Mouse (Mus musculus) c-Kit-negative CD71-positive TER-119-positive erythroid progenitor cells, embryonic 14.5 days (primary cell): ENCODE measurements around the gene Ube2f.
A peak's percentile ranks its signal among the peaks of the same experiment; 100 is the strongest.

Experiments used
- DNase-seq: peaks from one replicate; pipeline ENCODE4 v3.0.0-alpha.2; 2013; ENCODE audit warnings: low read depth, low spot score

Gene Ube2f

DNA sequence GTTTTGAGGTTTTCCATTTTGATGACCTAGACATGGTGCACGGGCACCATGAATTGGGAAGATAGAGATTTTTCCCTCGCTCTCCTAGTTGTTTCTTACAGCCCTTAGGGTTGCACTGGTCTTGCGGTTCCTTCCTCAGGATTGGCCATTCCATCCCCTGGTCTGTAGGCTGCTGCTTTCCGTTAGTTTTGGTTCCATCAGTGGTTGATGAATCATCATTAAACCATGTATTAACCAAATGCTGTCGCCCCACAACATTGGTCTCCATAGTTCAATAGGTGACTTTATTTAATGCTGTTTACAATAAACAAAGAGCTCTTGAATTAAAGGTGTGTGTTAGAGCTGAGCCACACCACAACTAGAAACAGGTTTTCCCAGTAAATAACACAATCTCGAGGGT is 12.4 kb upstream of the Ube2f start:
- DNase-seq = no peak

DNA sequence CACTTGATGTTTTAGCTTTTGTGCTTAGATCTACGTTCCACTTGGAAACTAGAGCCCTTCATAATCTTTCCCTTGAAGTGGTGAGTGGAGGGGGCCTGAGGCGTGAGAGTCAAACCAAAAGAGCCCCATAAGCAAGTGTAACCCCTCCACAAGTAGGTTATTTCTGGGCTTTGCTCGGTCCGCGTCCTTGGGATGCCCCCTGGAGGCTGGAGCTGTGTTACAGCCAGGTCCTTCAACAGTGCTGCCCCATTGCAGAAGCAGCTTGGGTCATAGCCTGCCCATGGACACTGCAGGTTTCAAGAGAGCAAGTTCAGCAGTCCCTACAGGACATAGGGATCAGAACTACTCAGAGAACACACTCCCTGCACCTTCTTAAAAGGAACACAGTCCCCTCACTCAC is 11.0 kb upstream of the Ube2f start:
- DNase-seq = no peak

DNA sequence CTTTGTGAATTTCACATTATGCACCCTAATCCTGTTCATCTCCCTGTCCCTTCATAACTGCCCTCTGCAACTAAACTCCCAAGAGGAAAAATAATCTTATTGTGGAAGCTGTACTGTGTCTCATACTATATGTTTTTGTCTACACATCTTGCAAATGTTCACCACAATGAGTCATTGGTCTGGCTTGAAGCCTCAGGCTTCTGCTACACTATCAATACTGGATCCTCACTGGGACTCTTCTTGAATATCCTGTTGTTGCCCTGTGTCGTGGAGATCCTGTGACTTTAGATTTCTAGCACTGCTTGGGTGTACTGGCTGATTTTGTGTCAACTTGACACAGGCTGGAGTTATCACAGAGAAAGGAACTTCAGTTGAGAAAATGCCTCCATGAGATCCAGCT is 10.3 kb upstream of the Ube2f start:
- no peak for DNase-seq

DNA sequence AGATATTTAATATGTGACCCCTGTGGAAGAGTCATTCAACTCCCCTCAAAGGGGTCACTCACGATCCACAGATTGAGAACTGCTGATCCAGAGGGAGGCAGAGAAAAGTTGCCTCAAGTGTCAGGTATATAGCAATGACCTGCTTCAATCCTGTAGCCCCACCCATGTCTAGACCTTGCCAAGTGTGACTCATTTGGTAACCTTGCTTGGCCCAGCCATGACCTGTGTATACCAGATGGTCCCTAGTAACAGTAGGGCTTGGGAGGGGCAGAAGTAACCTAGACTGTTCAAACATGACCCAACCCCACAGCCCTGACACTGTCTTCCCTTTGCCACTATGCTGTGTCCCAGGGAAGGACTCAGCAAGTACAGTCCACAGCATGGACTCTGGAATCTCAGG is 9.4 kb upstream of the Ube2f start:
- no peak for DNase-seq

DNA sequence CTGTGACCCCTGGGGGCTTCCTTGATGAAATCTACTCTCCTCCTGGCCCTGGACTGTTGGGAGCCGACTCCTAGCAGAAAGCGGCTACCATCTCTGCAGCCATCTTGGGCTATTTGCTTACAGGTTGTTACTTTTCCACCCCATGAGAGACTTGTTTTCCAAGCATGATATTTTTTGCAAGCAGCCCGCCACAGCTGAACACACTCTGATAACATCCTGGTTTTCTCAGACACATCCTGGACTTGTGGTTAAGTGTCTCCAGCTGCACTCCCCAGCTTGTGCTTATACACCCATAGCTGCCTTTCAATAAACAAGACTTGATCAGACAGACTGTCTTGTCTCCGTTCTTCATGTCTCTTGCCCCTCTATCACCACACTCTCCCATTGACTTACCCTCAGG is 8.9 kb upstream of the Ube2f start:
- DNase-seq = no peak

DNA sequence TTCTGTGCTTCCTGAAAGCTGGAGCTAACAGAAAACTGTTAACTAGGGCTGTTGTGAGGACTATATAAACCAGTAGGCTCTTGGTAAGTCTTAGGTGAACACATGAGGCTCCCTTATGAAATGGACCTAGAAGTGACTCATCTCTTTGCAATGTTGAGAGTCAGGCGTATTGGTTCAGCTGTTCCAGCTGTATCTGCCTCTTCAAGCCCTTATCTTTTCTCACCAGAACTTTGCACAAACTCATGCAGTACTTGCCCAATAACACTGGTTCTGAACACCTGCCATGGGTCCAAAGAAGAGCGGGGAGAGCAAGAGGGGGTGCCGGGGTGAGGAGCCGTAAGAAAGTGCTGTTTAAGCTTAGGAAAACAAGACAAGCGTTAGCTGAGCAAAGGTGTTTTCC is 1.9 kb upstream of the Ube2f start:
- peak; percentile 61 for DNase-seq

DNA sequence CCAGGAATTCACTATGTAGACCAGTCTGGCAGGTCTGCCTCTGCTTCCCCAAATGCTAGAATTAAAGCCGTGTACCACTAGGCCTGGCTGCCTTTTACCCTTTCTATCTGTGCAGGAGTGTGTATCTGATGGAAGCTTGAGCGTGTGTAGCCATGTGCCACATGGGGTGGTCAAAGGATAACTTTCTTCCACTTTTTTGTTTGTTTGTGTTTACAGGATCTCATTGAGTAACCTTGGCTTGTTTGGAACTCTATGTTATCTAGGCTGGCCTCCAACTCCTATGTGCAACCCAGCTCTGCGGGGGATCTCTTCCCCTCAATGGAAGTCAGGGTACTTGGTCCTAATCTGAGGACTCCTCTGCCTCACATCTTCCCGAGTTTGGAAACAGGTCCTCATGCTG is 1.1 kb upstream of the Ube2f start:
- DNase-seq = no peak

DNA sequence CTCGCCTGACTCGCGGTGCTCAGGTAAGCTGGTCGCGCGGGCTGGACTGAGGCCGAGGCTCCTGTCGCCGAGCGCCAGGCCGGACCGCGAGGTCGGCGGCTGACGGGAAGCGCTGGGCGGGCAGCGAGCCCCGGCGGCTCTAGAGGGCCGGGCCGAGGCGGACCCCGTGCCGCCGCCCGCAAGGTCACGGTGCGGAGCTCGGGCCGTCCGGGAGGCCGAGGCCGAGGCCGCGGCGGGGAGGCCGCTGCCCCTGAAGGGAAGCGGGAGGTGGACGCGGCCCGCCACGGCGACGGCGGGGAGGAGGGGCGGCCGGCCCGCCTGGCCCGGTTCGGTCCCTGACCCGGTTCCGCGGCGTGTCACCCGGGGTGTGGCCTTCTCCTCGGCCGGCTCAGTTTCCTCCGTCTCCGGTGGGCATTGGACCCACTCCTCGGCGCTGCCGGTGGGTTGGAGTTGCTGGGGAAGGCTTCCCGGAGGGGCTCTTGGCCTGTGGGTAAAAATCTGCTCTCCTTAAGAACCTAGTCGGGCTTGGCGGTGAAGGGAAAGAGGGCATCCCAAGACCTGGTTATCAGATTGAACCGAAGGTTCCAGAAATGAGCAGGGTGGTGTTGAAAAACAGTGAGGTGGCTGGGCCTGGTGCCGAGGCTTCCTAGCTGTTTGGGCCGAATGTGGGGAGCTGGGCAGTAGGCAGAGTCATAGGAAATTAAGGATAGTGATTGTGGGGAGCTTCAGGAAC is 477 bp downstream of the Ube2f start:
- DNase-seq = peak; percentile 44

DNA sequence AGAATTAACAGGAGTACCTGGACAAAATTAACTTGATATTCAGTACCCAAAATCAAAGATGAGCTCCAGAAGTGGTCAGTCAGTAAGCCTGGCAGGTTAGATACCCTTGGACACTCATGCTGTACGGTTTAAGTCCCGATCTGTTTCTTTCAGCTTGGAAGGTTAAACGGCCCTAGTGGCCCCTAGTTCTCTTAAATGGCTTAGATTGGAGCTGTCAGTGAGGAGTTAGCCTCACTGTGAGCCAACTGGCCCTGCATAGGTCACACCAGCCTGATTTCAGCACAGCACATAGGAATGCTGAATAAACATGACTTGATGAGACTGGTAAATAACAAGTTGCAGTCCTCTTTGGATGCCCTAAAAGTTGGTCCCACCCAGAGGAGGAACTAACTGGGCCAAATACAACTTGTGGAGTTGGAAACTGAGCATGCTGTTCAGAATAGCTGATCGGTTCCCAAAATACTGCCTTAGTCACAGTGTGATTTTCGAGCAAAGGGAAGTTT is 1.1 kb downstream of the Ube2f start:
- DNase-seq = no peak

DNA sequence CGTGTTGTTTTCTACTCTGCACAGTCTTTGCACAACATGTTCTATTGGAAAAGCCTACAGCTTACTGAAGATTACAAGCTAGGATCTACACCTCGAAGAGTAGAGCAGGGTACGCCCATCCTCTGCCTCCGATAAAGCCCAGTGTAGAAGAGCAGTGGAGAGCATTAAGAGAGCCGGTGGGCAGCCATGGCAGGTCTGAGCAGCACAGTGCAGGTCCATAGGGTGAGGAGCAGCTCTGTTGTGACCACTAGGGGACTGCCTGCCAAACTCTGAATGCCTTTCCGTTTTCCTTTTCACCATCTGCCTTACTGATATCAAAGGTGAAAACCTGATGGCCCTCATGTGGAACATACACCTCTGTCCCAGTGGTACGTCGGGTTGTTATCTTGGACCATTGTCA is 1.8 kb downstream of the Ube2f start:
- DNase-seq = peak; percentile 43

DNA sequence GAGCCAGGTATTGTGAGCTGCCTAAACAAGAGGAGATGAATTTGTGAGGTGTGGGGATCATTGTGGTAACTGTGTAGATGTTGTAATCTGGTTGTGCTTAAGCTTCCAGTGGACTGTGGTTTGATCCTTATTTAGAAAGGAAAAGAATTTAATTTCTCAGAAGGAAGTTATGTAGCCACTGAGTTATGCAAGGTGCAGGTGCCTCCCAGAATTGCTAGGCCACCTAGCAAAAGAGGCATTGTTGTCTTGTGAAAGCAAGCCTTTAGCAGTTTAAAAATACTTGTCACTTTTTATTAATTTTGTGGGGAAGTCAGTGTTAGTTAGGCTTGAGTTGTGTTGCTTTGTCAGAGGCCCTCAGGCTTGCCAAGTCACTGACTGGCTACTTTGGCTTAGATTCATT is 7.8 kb downstream of the Ube2f start:
- no peak for DNase-seq

DNA sequence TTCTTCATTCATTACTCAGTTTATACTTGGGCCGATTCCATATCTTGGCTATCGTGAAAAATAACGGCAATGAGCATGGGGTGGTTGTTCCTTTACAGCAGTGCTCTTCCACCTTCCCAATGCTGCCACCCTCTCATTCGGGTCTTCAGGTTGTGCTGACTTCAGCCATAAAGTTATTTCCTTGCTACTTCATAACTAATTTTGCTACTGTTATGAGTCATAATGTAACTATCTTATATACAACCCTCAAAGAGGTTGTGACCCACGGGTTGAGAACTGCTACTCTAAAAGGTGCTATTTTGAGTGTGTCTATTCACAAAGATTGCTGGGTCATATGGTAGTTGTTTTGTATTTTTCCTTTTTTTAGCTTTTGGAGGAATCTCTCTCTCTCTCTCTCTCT is 9.7 kb downstream of the Ube2f start:
- no peak for DNase-seq

DNA sequence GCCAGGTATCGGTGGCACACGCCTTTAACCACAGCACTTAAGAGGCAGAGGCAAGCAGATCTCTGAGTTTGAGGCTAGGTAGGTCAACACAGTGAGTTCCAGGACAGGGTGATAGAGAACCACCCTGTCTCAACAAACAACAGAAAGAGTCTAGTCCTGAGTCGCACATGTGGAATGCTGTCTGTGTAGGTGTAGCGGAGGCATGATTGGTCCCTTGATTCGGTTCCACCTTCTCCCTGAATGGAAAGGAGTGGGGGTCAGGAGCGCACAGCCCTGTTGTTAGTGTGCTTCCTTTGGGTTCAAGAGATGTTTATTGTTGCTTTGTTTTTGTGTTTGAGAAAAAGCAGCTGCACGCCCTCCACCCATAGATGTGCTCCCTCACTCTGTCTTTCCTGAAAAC is 12.4 kb downstream of the Ube2f start:
- DNase-seq = no peak

DNA sequence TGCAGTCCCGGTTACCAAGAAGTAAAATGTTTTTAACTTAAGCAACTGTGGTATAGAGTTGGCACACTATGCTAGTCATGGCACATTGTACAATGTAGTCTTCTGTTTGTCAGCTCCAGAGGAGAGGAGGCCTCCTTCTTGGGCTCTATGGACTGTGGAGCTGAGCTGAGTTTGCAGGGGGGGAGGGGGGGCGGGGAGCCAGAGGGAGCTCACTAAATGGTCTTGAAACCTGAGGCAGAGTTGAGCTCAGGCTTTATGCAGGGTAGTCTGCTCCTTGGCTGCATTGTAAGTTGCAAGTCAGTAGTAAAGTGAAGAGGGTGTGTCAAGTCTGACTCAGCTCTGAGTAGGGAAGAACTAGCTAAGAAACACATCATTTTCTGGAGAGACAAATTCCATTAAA is 22.2 kb downstream of the Ube2f start:
- DNase-seq = no peak

DNA sequence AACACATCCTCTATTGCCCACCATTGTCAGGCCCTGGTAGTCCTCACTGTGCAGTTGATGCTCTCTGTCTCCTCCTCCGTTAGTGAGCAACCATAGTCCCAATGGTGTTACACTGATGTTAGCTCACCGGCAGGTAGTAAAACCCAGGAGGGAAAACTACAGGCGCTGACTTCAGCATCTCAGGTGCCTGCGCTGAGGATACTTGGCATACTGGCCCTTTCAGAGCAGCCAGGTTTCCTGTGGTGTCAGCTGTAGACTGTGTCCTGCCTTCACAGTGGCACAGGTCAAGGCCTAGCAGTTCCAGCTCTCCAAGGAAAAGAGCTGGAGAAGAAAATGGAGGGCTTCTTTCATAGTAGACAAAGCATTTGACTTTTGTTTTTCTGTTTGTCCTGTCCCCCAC is 26.5 kb downstream of the Ube2f start:
- no peak for DNase-seq

DNA sequence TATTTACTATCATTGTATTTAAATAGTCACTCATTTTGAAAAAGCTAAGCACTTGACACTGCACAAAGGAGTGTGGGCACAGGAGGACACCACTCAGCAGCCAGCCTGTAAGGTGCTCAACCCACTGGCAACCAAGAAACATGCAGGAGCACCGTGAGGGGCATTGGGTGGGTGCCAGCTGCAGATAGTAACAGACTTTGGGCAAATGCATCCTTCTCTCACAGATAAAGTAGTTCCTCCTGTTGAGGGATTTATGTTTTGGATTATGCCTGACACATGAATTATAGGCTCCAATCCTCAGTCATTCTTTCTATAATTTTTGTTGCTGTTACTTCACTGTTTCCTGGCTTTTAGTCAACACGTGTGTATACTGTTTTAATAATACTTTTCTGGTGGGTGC is 27.4 kb downstream of the Ube2f start:
- DNase-seq = no peak

DNA sequence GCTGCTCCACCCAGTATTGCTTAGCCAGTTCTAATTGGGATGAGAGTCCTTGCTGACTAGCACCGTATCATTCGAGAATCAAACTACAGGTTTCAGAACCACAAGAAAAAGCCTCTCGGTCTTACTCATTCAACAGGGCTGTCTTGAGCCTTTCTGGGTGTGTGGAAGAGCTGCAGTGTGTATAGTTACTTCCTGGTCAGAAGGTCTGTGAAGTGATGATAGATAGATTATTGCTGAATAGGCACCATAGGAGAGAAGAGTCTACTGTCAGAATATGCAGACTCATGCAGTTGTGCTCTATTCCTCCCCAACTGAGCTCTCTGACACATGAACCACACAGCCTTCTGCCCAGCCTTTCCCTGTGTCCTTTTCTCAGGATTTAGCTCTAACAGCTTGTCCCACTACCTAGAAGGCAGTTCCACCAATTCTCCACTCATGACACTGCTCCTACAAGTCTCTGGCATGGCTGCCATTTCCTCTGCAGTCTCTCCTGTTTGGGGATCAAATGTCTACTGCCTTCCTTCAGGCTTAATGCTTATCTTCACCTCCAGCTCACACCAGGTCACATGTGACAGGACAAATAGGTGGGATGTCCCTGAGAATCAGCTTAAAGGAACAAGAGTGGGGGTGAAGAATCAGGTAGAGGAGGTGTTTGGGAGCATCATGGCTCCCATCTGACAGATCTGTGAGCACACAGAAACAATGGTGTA is 28.5 kb downstream of the Ube2f start:
- DNase-seq = no peak

DNA sequence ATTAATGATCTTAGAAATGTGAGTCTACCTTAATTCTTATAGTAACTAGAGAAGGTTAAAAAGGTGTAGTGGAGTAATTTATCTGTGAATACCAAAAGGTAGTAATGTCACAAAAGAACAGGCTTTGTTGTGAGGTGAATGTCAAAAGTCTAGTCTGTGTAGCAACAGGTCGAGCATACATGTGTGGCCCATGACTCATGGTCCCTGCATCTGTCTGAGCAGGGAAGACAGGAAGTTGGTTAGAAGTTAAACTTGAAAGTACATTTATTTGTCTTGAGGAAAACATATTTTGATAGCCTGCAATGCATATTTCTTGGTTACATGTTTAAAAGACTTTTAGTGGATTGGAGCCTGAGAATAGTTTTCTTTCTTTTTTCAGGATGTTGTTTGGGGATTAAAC is 29.0 kb downstream of the Ube2f start:
- DNase-seq = no peak

DNA sequence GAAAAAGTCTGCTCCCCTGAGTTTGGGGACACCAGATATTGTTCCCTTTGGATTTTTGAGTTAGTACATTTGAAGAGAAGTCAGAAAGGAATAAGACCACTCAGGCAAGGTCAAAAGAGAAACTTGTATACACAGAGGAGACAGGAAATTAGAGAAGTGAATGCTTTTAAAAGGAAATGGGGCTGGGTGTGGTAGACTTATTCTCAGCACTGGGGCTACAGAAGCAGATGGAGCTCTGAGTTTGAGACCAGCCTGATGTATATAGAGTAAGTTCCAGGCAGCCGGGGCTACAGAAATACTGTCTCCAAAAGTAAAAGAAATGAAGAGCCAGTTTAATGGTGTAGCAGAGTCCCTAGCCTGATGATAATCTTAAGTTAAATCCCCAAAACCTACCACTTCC is 32.5 kb downstream of the Ube2f start:
- DNase-seq = no peak

DNA sequence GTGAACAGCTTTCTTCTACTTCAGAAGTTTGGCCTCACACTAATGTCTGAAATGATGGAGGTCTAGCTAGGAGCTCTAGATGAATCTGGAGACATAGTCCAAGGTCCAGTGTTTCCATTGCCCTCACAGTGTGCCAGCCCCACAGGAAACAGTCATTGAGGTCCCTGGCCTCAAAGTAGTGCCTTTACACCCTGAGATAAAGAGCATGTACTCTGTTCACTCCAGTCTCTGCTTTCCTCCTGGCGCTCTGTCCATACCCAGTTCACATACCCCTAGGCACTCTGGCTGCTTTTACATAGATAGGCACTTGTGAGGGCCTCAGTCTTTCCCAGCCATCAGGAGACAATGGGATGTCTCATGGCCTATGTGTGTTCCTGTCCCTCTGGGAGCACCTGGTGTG is 39.3 kb downstream of the Ube2f start:
- DNase-seq = no peak

DNA sequence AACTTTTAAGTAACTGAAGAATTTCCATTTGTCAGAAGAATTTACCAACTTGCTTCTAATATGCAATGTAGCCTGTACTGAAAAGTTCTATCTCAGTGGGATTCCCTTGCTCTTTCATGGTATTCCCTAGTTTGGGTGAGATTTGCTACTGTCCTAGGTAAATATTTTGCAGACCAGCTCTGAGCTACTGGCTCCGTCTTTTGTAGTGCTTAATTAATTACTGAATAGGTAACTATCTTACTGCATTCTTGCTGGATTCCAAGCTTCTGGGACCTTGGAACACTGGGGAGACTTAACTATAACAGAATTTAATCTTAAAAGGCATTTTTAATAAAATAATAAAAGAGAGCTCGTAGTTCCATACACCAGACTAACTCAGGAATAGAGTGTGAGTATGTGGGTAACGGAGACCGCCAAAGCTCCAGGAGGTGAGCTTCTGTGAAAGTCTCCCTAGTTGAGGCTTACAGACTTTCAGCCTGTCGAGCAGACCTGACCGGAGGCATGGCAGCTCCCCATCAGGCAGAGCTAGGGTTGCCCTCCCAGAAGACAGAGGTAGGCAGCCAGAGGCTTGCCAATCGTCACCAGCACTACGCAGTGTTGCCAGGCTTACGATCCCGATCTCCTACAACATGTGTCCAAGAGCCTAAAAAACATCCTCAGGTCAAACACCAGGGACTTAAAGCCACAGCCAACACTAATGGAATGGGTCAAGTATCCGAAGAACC is 42.2 kb downstream of the Ube2f start:
- DNase-seq = no peak

DNA sequence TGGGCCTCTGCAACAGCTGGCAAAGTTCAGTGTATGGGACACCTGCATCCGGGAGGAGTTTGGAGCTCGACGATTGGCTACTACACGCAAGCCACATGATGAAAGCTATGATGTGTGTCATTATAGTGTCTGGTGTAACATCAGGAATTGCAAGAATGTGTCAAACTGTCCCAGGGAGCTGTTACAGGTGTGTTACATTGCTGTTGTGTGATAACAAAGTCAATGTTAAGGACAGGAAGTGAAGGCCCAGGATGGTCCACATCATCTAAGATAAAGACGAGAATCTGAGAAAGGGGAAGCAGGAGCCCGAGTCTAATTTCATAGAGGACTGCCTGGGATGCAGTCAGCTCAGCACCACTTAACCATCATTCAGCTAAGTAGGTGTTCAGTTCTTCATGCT is 45.4 kb downstream of the Ube2f start:
- no peak for DNase-seq
